Comparison of ENCODE assay signal across 11 mouse cellular contexts in the genomic region with DNA sequence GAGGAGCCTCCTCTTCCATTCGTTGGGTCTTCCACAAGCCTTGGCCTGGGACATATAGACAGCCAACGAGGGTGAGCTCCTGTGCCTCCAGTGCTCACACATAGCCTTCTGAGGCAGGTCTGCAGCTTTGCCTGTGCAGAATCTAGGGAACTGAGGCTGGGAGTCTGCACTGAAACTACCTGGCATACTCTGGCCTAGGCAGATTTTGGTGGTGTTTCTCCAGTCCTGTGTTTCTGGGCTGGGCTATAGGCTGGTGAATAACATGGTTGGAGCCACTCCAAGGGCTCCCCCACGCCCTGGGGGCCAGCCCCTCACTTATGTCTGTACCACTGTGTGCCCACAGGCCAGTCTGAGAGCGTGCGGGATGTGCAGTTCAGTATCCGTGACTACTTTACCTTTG. TPM values are rescaled to one million over a fixed set of nuclear protein-coding genes. Genes with fewer than 3 reads are reported as not detected.
DNase-seq lines count a peak whose midpoint lies in the region; ATAC-seq and TF ChIP-seq lines count a peak whose summit lies in the region.
"Had no signal": no experiment of that assay in that cellular context is flagged by ENCODE, and none has a peak within 500 bp of the region (broad histone marks: within the 10 kb centered on the region; RNA-seq: fewer than 3 reads in every experiment).

No protein-coding gene starts in this region.

- intact Hi-C loops in heart, adult 2 months (cut with DNase I) = no loop called here

- no peak for TF ChIP-seq POLR2A in heart, adult 2 months (IDR thresholded peaks at IDR 0.05; ENCODE audit: insufficient read depth, low read depth, low read length)

- H3K4me1 ChIP-seq in heart, embryonic 11.5 days (ENCODE audit: control insufficient read depth, insufficient read depth, low read length) = peaks cover 28% of the 10 kb centered on the region
- peaks cover 8% of the 10 kb centered on the region for H3K4me1 ChIP-seq in heart, adult 2 months (ENCODE audit: control insufficient read depth, insufficient read depth, low read length)
- H3K4me1 ChIP-seq in megakaryocyte, embryonic 14.5 days = peaks cover 73% of the 10 kb centered on the region
- H3K4me1 ChIP-seq in hindbrain, embryonic 14.5 days (replicated peaks; ENCODE audit: control insufficient read depth, insufficient read depth, low read length) = peaks cover 42% of the 10 kb centered on the region
- H3K4me1 ChIP-seq in midbrain, embryonic 15.5 days = peaks cover 62% of the 10 kb centered on the region

- peaks cover 15% of the 10 kb centered on the region for H3K27me3 ChIP-seq in heart, embryonic 11.5 days (ENCODE audit: control insufficient read depth, insufficient read depth, low read length)
- H3K27me3 ChIP-seq in heart, adult 2 months (ENCODE audit: control insufficient read depth, insufficient read depth, low read length) = no peaks in the 10 kb centered on the region
- H3K27me3 ChIP-seq in megakaryocyte, embryonic 14.5 days (replicated peaks) = peaks cover 12% of the 10 kb centered on the region
- no peaks in the 10 kb centered on the region for H3K27me3 ChIP-seq in hindbrain, embryonic 14.5 days (ENCODE audit: control insufficient read depth, insufficient read depth, low read length)
- H3K27me3 ChIP-seq in midbrain, embryonic 15.5 days (replicated peaks) = no peaks in the 10 kb centered on the region

- TF ChIP-seq CTCF in heart, adult 2 months (IDR thresholded peaks at IDR 0.05) = no peak

- H3K79me2 ChIP-seq in heart, adult 2 months (replicated peaks; ENCODE audit: control insufficient read depth, insufficient read depth, low read length) = no peaks in the 10 kb centered on the region

- no peak overlapping the region for H3K9ac ChIP-seq in heart, embryonic 11.5 days (ENCODE audit: low read depth, low read length)
- H3K9ac ChIP-seq in heart, adult 2 months (ENCODE audit: low read depth, low read length) = no peak overlapping the region
- no peak overlapping the region for H3K9ac ChIP-seq in hindbrain, embryonic 14.5 days
- H3K9ac ChIP-seq in midbrain, embryonic 15.5 days = no peak overlapping the region

- no peak for DNase-seq in heart, adult 2 months
- DNase-seq in hindbrain, embryonic 14.5 days (ENCODE audit: low spot score) = no peak
- no peak for DNase-seq in thymus, postnatal 0 days (ENCODE audit: low spot score)
- DNase-seq in adrenal gland, adult 18-20 months (ENCODE audit: low spot score in 2 of 2) = no peak
- DNase-seq: adrenal gland, postnatal 14 days; kidney, adult 8-10 months had no signal

- WGBS in heart, embryonic 11.5 days (ENCODE audit: insufficient replicate concordance) = 85% methylated on average over 6 of the region's 6 CpGs
- 87% methylated on average over 6 of the region's 6 CpGs for WGBS in heart, adult 2 months
- WGBS in hindbrain, embryonic 14.5 days = 88% methylated on average over 6 of the region's 6 CpGs
- 92% methylated on average over 6 of the region's 6 CpGs for WGBS in midbrain, embryonic 15.5 days

- peak overlapping the region; percentile 97 for H3K4me2 ChIP-seq in heart, embryonic 11.5 days
- peak overlapping the region; percentile 99; the same call in 1 of the 2 replicates for H3K4me2 ChIP-seq in hindbrain, embryonic 14.5 days (replicated peaks)
- H3K4me2 ChIP-seq in midbrain, embryonic 15.5 days = peak overlapping the region; percentile 98

- H3K27ac ChIP-seq in heart, embryonic 11.5 days (ENCODE audit: low read depth, low read length) = no peak overlapping the region
- H3K27ac ChIP-seq in heart, adult 2 months = no peak overlapping the region
- H3K27ac ChIP-seq in hindbrain, embryonic 14.5 days = no peak overlapping the region
- no peak overlapping the region for H3K27ac ChIP-seq in midbrain, embryonic 15.5 days
- H3K27ac ChIP-seq: limb, embryonic 12.5 days had no signal

- no peaks in the 10 kb centered on the region for H3K9me3 ChIP-seq in heart, embryonic 11.5 days (replicated peaks; ENCODE audit: control insufficient read depth, low read length)
- H3K9me3 ChIP-seq in megakaryocyte, embryonic 14.5 days = no peaks in the 10 kb centered on the region
- H3K9me3 ChIP-seq in hindbrain, embryonic 14.5 days (ENCODE audit: control insufficient read depth, low read length) = no peaks in the 10 kb centered on the region
- no peaks in the 10 kb centered on the region for H3K9me3 ChIP-seq in midbrain, embryonic 15.5 days
- H3K9me3 ChIP-seq: limb, embryonic 12.5 days had no signal

- no peak for TF ChIP-seq EP300 in heart, adult 2 months (IDR thresholded peaks at IDR 0.05; ENCODE audit: insufficient read depth, low read depth, low read length)

- no peak for ATAC-seq in heart, embryonic 11.5 days (replicated peaks; ENCODE audit: insufficient number of reproducible peaks, low FRiP score, low TSS enrichment)
- ATAC-seq in megakaryocyte, adult 5-6 weeks (ENCODE audit: poor library complexity, severe bottlenecking) = no peak
- no peak for ATAC-seq in hindbrain, embryonic 14.5 days (ENCODE audit: low FRiP score)
- no peak for ATAC-seq in midbrain, embryonic 15.5 days (replicated peaks)

- peak overlapping the region; percentile 70; the same call in 1 of the 2 replicates for H3K4me3 ChIP-seq in heart, embryonic 11.5 days (ENCODE audit: low read depth, low read length)
- H3K4me3 ChIP-seq in heart, adult 2 months = no peak overlapping the region
- H3K4me3 ChIP-seq in megakaryocyte, embryonic 14.5 days (replicated peaks) = peak overlapping the region; percentile 46
- no peak overlapping the region for H3K4me3 ChIP-seq in hindbrain, embryonic 14.5 days (replicated peaks; ENCODE audit: low read length)
- H3K4me3 ChIP-seq in midbrain, embryonic 15.5 days = no peak overlapping the region

- peaks cover 16% of the 10 kb centered on the region for H3K36me3 ChIP-seq in heart, embryonic 11.5 days (ENCODE audit: control insufficient read depth, insufficient read depth, low read length)
- H3K36me3 ChIP-seq in heart, adult 2 months (ENCODE audit: control insufficient read depth, insufficient read depth, low read length) = no peaks in the 10 kb centered on the region
- H3K36me3 ChIP-seq in megakaryocyte, embryonic 14.5 days (replicated peaks; ENCODE audit: low read length) = peaks cover 49% of the 10 kb centered on the region
- H3K36me3 ChIP-seq in hindbrain, embryonic 14.5 days (replicated peaks; ENCODE audit: control insufficient read depth, insufficient read depth) = peaks cover 31% of the 10 kb centered on the region
- 0 out of 2 replicates have a peak, but pooled peaks cover 19% of the 10 kb centered on the region for H3K36me3 ChIP-seq in midbrain, embryonic 15.5 days (replicated peaks)

RNA-seq across cellular contexts. Expression of a gene that starts 1.9 kb away (rescaled TPM):
- polyA plus RNA-seq in heart, embryonic 11.5 days (2014; fragmentation: Nextera tagmentation; extraction: Ambion mirVana) = 14.4 and 17.7 TPM in 2 replicates
- total RNA-seq in heart, adult 2 months (2021) = 10 to 100 TPM; 11.0 to 11.1 TPM
- 20.4 and 22.9 TPM in 2 replicates for polyA plus RNA-seq in heart, adult 2 months (2012; rRNA removed)
- 6.4 and 8.2 TPM in 2 replicates for polyA plus RNA-seq in megakaryocyte, embryonic 14.5 days (2012; ENCODE audit: insufficient read depth, low replicate concordance)
- total RNA-seq in megakaryocyte, adult 5-6 weeks (2015) = 4.6 and 6.9 TPM in 2 replicates
- total RNA-seq in megakaryocyte, adult 5-6 weeks (2017) = 12.3 and 15.1 TPM in 2 replicates
- polyA plus RNA-seq in hindbrain, embryonic 14.5 days (2014; fragmentation: Nextera tagmentation; extraction: Ambion mirVana) = 29.9 and 32.1 TPM in 2 replicates
- polyA plus RNA-seq in midbrain, embryonic 15.5 days (2015; fragmentation: Nextera tagmentation; extraction: Ambion mirVana) = 35.2 and 36.7 TPM in 2 replicates
- polyA plus RNA-seq in thymus, postnatal 0 days (2015; fragmentation: Nextera tagmentation; extraction: Ambion mirVana) = 25.8 and 27.3 TPM in 2 replicates
- total RNA-seq in adrenal gland, adult 18-20 months (2021) = 10 to 100 TPM; 15.7 to 20.2 TPM

RNA-seq across cellular contexts. Expression of a gene that starts 3.4 kb away (rescaled TPM):
- 30.9 and 42.6 TPM in 2 replicates for polyA plus RNA-seq in heart, embryonic 11.5 days (2014; fragmentation: Nextera tagmentation; extraction: Ambion mirVana)
- total RNA-seq in heart, adult 2 months (2021) = 10 to 100 TPM; 32.7 to 36.9 TPM
- polyA plus RNA-seq in heart, adult 2 months (2012; rRNA removed) = 47.2 and 48.9 TPM in 2 replicates
- 2.4 and 7.8 TPM in 2 replicates for polyA plus RNA-seq in megakaryocyte, embryonic 14.5 days (2012; ENCODE audit: insufficient read depth, low replicate concordance)
- 6.0 and 7.7 TPM in 2 replicates for total RNA-seq in megakaryocyte, adult 5-6 weeks (2015)
- 10.6 and 14.4 TPM in 2 replicates for total RNA-seq in megakaryocyte, adult 5-6 weeks (2017)
- 39.3 and 42.1 TPM in 2 replicates for polyA plus RNA-seq in hindbrain, embryonic 14.5 days (2014; fragmentation: Nextera tagmentation; extraction: Ambion mirVana)
- 61.9 and 63.0 TPM in 2 replicates for polyA plus RNA-seq in midbrain, embryonic 15.5 days (2015; fragmentation: Nextera tagmentation; extraction: Ambion mirVana)
- 28.8 and 32.2 TPM in 2 replicates for polyA plus RNA-seq in thymus, postnatal 0 days (2015; fragmentation: Nextera tagmentation; extraction: Ambion mirVana)
- 100 to 1,000 TPM in 1 of 2 experiments, 10 to 100 TPM in 1; 89.7 to 107 TPM for total RNA-seq in adrenal gland, adult 18-20 months (2021)

RNA-seq across cellular contexts. Expression of a gene that starts 7.9 kb away (rescaled TPM):
- 292 and 322 TPM in 2 replicates for polyA plus RNA-seq in heart, embryonic 11.5 days (2014; fragmentation: Nextera tagmentation; extraction: Ambion mirVana)
- total RNA-seq in heart, adult 2 months (2021) = 100 to 1,000 TPM; 105 to 129 TPM
- 147 and 174 TPM in 2 replicates for polyA plus RNA-seq in heart, adult 2 months (2012; rRNA removed)
- polyA plus RNA-seq in megakaryocyte, embryonic 14.5 days (2012; ENCODE audit: insufficient read depth, low replicate concordance) = 34.5 and 115 TPM in 2 replicates
- total RNA-seq in megakaryocyte, adult 5-6 weeks (2015) = 48.4 and 54.7 TPM in 2 replicates
- total RNA-seq in megakaryocyte, adult 5-6 weeks (2017) = 62.6 and 67.6 TPM in 2 replicates
- 336 and 357 TPM in 2 replicates for polyA plus RNA-seq in hindbrain, embryonic 14.5 days (2014; fragmentation: Nextera tagmentation; extraction: Ambion mirVana)
- polyA plus RNA-seq in midbrain, embryonic 15.5 days (2015; fragmentation: Nextera tagmentation; extraction: Ambion mirVana) = 373 and 381 TPM in 2 replicates
- polyA plus RNA-seq in thymus, postnatal 0 days (2015; fragmentation: Nextera tagmentation; extraction: Ambion mirVana) = 181 and 191 TPM in 2 replicates
- total RNA-seq in adrenal gland, adult 18-20 months (2021) = 100 to 1,000 TPM; 142 to 175 TPM

RNA-seq across cellular contexts. Expression of a gene that starts 11.8 kb away (rescaled TPM):
- polyA plus RNA-seq in heart, embryonic 11.5 days (2014; fragmentation: Nextera tagmentation; extraction: Ambion mirVana) = 1.9 and 2.5 TPM in 2 replicates
- total RNA-seq in heart, adult 2 months (2021) = under 1 TPM; 0.55 to 0.82 TPM
- 3.8 and 4.9 TPM in 2 replicates for polyA plus RNA-seq in heart, adult 2 months (2012; rRNA removed)
- polyA plus RNA-seq in megakaryocyte, embryonic 14.5 days (2012; ENCODE audit: insufficient read depth, low replicate concordance) = 2.9 and 3.8 TPM in 2 replicates
- 0.98 and 1.4 TPM in 2 replicates for total RNA-seq in megakaryocyte, adult 5-6 weeks (2015)
- 0.55 and 0.69 TPM in 2 replicates for total RNA-seq in megakaryocyte, adult 5-6 weeks (2017)
- polyA plus RNA-seq in hindbrain, embryonic 14.5 days (2014; fragmentation: Nextera tagmentation; extraction: Ambion mirVana) = 51.3 and 57.1 TPM in 2 replicates
- polyA plus RNA-seq in midbrain, embryonic 15.5 days (2015; fragmentation: Nextera tagmentation; extraction: Ambion mirVana) = 54.8 and 57.8 TPM in 2 replicates
- 0.38 and 0.45 TPM in 2 replicates for polyA plus RNA-seq in thymus, postnatal 0 days (2015; fragmentation: Nextera tagmentation; extraction: Ambion mirVana)
- 10 to 100 TPM; 13.6 to 18.4 TPM for total RNA-seq in adrenal gland, adult 18-20 months (2021)

RNA-seq across cellular contexts. Expression of a gene that starts 16.3 kb away (rescaled TPM):
- 0.70 and 1.1 TPM in 2 replicates for polyA plus RNA-seq in heart, embryonic 11.5 days (2014; fragmentation: Nextera tagmentation; extraction: Ambion mirVana)
- total RNA-seq in heart, adult 2 months (2021) = 1 to 10 TPM; 2.4 to 2.9 TPM
- polyA plus RNA-seq in heart, adult 2 months (2012; rRNA removed) = 13.9 and 21.6 TPM in 2 replicates
- 3.0 and 5.2 TPM in 2 replicates for polyA plus RNA-seq in megakaryocyte, embryonic 14.5 days (2012; ENCODE audit: insufficient read depth, low replicate concordance)
- 0.07 TPM in 1 of 2 replicates, not detected in the other for total RNA-seq in megakaryocyte, adult 5-6 weeks (2015)
- 0.33 TPM in 1 of 2 replicates, not detected in the other for total RNA-seq in megakaryocyte, adult 5-6 weeks (2017)
- 8.7 and 9.3 TPM in 2 replicates for polyA plus RNA-seq in hindbrain, embryonic 14.5 days (2014; fragmentation: Nextera tagmentation; extraction: Ambion mirVana)
- polyA plus RNA-seq in midbrain, embryonic 15.5 days (2015; fragmentation: Nextera tagmentation; extraction: Ambion mirVana) = 14.2 and 14.7 TPM in 2 replicates
- 1.2 and 1.5 TPM in 2 replicates for polyA plus RNA-seq in thymus, postnatal 0 days (2015; fragmentation: Nextera tagmentation; extraction: Ambion mirVana)
- total RNA-seq in adrenal gland, adult 18-20 months (2021) = 10 to 100 TPM in 1 of 2 experiments, 1 to 10 TPM in 1; 9.3 to 13.1 TPM

Comparison
In these comparisons a context has a peak if more than half of its experiments do, and no peak if none do; other contexts are left out.
1. H3K4me3 ChIP-seq: peak in heart, embryonic 11.5 days (single experiment) and megakaryocyte, embryonic 14.5 days (single experiment); none in heart, adult 2 months (single experiment), hindbrain, embryonic 14.5 days (single experiment) and midbrain, embryonic 15.5 days (single experiment).
2. Peak in every context shown above with its lines, with median percentiles within 50 percentile points of each other: H3K4me2 ChIP-seq.